Mouse (Mus musculus) inflammation-experienced regulatory T-cells, adult 6 months (primary cell): ENCODE results near the gene Mmab. TPM values are rescaled to one million over a fixed set of nuclear protein-coding genes. Genes with fewer than 3 reads are reported as not detected.

ENCODE experiments used
- ATAC-seq: one replicate; pipeline ENCODE4 v1.8.0; 2017
- polyA plus RNA-seq, 3 experiments: library from polyadenylated mRNA; unstranded; fragments of 100-300 nt; shearing (Covaris generic); gene quantifications; one replicate each; pipeline ENCODE4 v1.2.1; 2017

Mmab gene
- 1 to 10 TPM; 4.2 to 5.9 (median 4.2) TPM for polyA plus RNA-seq

- ATAC-seq = peak; percentile 98
Measured at GRCm38 (mm10) chr5:114443566-114444367, at the start of gene Mmab, which contains the start of gene Mvk. Gene Mmab, minus strand, starts transcription at chr5:114444060. Gene Mvk, plus strand, starts transcription at chr5:114444269.

- ATAC-seq = no peak
Measured at GRCm38 (mm10) chr5:114490241-114490640, 46.4 kb upstream of the Mmab start.

- ATAC-seq = no peak
Measured at GRCm38 (mm10) chr5:114489570-114489969, 45.7 kb upstream of the Mmab start.

- no peak for ATAC-seq
Measured at GRCm38 (mm10) chr5:114485685-114486084, 41.8 kb upstream of the Mmab start.

- ATAC-seq = no peak
Measured at GRCm38 (mm10) chr5:114482587-114483011, 38.7 kb upstream of the Mmab start.

- ATAC-seq = no peak
Measured at GRCm38 (mm10) chr5:114478267-114478666, 34.4 kb upstream of the Mmab start.

GRCm38 (mm10) chr5:114474741-114475491, 31.1 kb upstream of the Mmab start:
- ATAC-seq = no peak

- ATAC-seq = no peak
Measured at GRCm38 (mm10) chr5:114470359-114470758, 26.5 kb upstream of the Mmab start.

GRCm38 (mm10) chr5:114468007-114468406, 24.1 kb upstream of the Mmab start:
- no peak for ATAC-seq

- ATAC-seq = no peak
Measured at GRCm38 (mm10) chr5:114467430-114467829, 23.6 kb upstream of the Mmab start.

GRCm38 (mm10) chr5:114467019-114467418, 23.2 kb upstream of the Mmab start:
- no peak for ATAC-seq

GRCm38 (mm10) chr5:114465641-114466040, 21.8 kb upstream of the Mmab start:
- no peak for ATAC-seq

GRCm38 (mm10) chr5:114464561-114464960, 20.7 kb upstream of the Mmab start:
- ATAC-seq = no peak

GRCm38 (mm10) chr5:114462067-114463040, 18.5 kb upstream of the Mmab start:
- ATAC-seq = no peak

- ATAC-seq = peak; percentile 56
Measured at GRCm38 (mm10) chr5:114461238-114461637, 17.4 kb upstream of the Mmab start.

- ATAC-seq = no peak
Measured at GRCm38 (mm10) chr5:114456995-114457605, 13.2 kb upstream of the Mmab start.

GRCm38 (mm10) chr5:114456287-114456686, 12.4 kb upstream of the Mmab start:
- no peak for ATAC-seq

GRCm38 (mm10) chr5:114449011-114449410, 5.2 kb upstream of the Mmab start:
- no peak for ATAC-seq

GRCm38 (mm10) chr5:114444368-114444692, 470 bp upstream of the Mmab start:
- ATAC-seq = no peak

- ATAC-seq = no peak
Measured at GRCm38 (mm10) chr5:114435588-114435987, 8.3 kb downstream of the Mmab start.

- ATAC-seq = no peak
Measured at GRCm38 (mm10) chr5:114434359-114434758, 9.5 kb downstream of the Mmab start.

GRCm38 (mm10) chr5:114429781-114430180, 14.1 kb downstream of the Mmab start:
- no peak for ATAC-seq
